Mouse (Mus musculus): ENCODE measurements around the gene Pkp2.
"Not testable (repeated sequence)": the region's sequence is repeated elsewhere in the genome, so short reads cannot be mapped to it uniquely, and the experiment has no call there.

The Pkp2 gene

DNA sequence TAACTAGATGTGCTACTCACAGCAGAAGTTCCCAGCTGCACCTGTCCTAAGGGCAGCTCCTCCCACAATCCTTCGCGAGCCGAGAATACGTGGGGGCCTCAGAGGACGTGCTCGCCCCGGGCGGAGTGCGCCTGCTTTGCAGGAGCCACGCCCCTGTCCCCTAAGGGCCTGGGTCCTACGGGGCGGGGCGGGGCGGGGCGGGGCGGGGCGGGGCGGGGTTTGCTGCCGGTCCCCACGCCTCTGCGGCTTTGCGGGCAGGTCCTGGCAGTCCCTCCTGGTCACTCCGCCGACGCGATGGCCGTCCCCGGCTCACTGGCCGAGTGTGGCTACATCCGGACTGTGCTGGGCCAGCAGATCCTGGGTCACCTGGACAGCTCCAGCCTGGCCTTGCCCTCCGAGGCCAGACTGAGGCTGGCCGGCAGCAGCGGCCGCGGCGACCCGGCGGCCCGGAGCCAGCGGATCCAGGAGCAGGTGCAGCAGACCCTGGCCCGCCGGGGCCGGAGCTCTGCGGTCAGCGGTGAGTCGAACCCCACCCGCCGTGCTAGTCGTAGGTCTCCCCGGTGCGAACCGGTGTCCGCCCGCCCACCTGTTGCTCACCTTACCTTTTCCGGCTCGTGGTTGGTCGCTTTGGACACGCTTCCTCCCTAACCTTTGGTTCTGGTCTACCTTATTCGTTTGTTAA, at the start of gene Pkp2:
Gene Pkp2 (plus strand): TSS at position 240 of the 682 bp plus-strand sequence.
- DNase-seq (ENCODE audit: extremely low read depth, low read depth, low spot score): peak; percentile 18

DNA sequence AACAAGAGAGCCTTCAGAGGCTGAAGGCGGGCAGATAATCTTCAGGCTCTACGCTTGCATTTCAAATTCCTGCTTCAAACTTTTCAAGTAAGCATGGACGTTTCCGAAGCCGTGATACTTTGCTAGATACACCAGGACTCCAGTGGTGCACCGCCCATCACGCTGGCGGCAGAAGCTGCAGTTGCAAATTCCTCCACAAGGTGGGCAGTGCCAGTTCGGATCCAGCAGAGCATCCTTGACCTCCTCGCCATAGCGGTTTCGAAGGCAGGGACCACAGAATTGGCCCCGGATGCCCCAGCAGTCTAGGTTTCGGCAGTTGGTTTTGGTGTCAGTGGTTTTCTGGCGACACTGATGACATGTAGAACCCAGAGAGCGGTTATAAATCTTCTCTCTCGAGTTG, 15.7 kb upstream of the Pkp2 start:
- DNase-seq (ENCODE audit: extremely low read depth, low read depth, low spot score): no peak

DNA sequence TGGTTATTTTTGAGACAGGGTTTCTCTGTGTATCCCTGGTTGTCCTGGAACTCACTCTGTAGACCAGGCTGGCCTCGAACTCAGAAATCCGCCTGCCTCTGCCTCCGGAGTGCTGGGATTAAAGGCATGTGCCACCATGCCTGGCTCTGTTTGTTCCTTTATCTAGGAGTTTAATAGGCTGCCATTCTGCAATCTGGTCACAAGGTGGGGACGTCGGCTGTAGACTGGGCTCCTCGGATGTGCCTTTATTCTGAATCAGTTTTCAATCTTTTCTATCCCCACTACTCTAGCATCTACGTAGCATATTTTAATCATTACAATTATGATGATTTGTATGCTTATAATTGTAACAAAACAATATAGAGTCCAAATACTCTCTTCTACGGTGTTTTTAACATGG, 11.1 kb upstream of the Pkp2 start:
- not testable (repeated sequence) for DNase-seq (ENCODE audit: extremely low read depth, low read depth, low spot score)

DNA sequence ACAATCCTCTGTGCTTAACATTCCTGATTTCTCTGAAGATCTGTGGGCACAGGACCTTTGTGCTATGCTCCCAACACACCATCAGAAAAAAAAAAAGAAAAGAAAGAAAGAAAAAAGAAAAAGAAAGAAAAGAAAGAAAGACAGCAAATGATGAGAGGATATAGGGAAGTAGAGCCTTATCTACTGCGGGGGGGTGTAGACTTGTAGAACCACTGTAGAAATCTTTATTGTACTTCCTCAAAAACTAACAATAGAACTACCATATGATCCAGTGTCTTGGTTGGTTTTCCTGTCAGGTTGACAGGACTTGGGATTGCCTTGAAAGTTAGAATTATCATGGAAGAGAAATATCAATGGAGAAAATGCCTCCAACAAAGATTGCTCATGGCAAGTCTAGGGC, 8.5 kb upstream of the Pkp2 start:
- DNase-seq (ENCODE audit: extremely low read depth, low read depth, low spot score): no peak

DNA sequence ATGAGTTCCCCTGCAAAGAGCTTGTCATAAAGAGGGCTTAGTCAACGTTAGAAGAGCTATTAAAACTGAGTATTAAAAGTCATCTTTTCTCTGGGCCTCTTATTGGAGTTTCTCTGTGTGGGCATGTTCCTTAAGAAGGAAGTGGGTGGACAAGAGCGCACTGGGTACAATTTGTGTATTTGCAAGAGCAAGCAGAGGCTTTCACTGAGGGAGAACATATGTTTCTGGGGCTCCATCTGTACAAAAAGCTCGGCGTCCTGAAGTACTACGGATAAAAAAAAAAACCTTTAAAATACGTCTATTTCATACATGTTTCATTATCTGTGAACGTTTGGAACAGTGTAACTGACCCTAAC, 417 bp upstream of the Pkp2 start:
- DNase-seq (ENCODE audit: extremely low read depth, low read depth, low spot score): no peak

DNA sequence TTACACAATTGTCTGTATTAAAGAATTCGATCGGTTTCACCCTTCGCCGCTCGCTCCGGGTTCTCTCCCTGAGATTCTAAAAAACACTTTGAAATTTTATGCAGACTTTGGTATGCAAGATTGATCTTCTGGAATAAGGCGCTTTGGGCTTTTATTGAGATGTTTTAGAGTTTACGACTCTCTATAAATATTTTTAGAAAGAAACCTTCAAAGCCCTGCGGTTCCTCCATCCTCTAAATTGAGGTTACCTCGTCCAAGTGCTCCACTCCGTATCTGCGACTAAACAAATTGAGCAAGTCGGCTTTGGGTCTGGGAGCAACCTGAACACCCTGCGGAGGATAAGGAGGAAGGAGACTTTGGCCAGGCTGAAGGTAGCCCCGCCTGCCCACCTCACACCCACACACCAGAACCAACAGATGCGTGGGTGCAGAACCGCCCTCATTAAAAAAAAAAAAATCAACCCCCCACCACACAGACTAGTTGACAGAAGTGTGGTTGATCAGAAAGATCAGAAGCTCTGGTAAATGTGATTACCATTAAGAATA, 715 bp downstream of the Pkp2 start:
- no peak for DNase-seq (ENCODE audit: extremely low read depth, low read depth, low spot score)

DNA sequence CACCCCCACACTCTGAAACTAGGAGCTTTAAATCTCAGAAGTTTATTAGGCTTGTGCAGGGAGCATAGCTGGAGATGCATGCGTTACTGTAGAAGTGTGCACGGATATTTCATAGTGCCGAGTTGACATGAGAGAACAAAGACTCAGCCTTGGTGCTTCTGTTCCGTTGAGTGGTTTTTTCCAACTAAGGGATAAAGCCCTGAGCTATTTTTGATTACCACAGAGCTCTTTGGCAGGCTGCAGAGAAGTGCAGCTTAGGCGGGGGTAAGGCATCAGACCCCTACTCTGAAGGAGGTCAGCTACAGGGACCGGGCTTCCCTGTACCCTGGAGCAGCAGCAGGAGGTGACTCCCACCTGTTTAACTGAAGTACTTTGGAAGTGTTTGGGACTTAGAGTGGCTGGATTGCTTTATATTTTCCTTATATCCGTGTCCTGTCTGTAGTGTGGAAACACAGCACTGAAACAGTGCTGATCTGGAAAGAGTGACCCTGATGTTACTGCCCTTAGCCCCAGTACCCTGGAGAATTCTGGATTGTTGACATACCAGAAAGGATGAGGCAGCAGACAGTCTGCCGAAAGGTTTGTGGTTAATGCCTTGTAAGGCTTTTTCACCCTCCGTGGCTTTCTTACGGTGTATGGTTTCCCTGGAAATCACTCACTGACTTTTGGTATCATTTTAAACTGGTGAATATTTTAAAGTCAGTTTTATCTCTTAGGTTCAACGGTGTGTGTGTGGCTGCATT, 2.7 kb downstream of the Pkp2 start:
- no peak for DNase-seq (ENCODE audit: extremely low read depth, low read depth, low spot score)

DNA sequence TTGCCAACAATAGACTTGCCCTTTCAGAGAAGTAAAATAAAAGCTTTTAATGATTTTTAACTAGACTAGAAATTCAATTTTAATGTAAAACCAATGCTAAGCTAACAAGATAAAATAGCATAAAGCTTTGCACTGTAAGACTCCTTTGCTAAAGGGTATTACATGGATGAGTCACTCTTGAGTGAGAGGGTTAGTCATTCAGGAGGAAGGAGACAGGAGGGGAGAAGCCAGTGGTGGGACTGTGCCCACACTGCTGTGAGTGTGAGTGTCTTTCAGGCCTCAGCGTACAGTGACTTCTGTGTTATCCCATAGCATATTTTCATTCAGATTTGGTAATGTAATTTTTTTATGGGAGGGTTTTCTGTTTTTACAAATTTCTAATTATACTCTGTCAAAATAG, 3.8 kb downstream of the Pkp2 start:
- DNase-seq (ENCODE audit: extremely low read depth, low read depth, low spot score): no peak

GRCm38 (mm10) chr16:16219835-16220234, 6.7 kb downstream of the Pkp2 start:
- DNase-seq (ENCODE audit: extremely low read depth, low read depth, low spot score): no peak

GRCm38 (mm10) chr16:16222651-16223050, 9.5 kb downstream of the Pkp2 start:
- DNase-seq (ENCODE audit: extremely low read depth, low read depth, low spot score): no peak

DNA sequence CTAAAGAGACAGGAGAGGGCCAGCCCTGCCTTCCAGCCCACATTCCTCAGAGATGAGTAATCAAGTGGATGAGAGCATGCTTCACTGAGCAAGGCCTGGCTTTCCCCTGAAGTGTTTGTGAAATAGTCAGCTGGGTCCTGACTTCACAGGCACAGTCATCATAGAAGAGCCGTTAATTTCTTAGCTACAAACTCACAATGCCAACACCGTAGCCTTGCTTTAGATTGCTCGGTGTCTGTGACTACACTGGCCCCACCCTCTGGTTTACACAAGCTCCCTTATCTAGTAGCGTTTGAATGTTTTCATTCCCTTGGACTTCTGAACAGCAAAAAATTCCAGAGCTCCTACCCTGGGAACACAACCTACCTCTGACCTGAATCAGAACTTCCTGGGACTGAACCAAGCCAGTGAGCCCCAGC, 11.4 kb downstream of the Pkp2 start:
- DNase-seq (ENCODE audit: extremely low read depth, low read depth, low spot score): no peak

DNA sequence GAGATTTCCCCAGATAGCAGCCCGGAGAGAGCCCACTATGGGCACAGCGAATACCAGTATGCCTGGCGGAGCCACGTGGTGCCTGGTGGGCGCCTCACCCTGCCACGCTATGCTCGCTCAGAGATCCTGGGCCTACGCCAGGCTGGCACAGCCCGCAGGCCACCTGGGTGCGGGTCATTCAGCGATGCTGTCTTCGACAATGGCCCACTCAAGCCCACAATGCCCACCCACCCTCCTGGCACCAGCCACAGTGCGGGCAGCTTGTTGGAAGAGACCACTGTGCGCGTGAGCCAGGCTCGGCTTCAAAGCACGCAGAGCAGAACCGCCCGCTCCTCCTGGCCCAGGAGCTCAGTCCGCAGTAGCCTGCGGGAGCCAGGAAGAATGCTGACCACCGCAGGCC, 12.7 kb downstream of the Pkp2 start:
- DNase-seq (ENCODE audit: extremely low read depth, low read depth, low spot score): no peak

GRCm38 (mm10) chr16:16230439-16230838, 17.3 kb downstream of the Pkp2 start:
- no peak for DNase-seq (ENCODE audit: extremely low read depth, low read depth, low spot score)

DNA sequence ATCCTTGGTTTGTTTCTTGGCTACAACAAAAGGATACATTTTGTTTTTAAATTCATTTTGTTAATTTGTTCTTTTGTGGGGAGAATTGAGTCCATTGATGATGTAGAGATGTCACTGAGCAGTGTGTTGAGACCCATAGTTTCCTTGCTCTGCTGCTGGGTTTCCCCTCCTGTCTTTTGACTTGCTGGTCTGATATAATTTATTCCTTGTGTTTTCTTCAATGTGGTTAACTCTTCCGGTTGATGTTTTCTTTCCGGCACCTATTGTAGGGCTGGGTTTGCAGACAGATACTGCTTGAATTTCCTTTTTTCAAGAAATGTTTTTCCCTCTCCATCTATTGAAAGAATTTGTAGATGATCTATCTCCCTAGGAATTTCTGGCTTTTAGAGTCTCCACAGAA, 20.8 kb downstream of the Pkp2 start:
- no peak for DNase-seq (ENCODE audit: extremely low read depth, low read depth, low spot score)

- DNase-seq (ENCODE audit: extremely low read depth, low read depth, low spot score): not testable (repeated sequence)
Measured at GRCm38 (mm10) chr16:16236681-16237080, 23.6 kb downstream of the Pkp2 start.

GRCm38 (mm10) chr16:16238356-16238755, 25.2 kb downstream of the Pkp2 start:
- no peak for DNase-seq (ENCODE audit: extremely low read depth, low read depth, low spot score)

DNA sequence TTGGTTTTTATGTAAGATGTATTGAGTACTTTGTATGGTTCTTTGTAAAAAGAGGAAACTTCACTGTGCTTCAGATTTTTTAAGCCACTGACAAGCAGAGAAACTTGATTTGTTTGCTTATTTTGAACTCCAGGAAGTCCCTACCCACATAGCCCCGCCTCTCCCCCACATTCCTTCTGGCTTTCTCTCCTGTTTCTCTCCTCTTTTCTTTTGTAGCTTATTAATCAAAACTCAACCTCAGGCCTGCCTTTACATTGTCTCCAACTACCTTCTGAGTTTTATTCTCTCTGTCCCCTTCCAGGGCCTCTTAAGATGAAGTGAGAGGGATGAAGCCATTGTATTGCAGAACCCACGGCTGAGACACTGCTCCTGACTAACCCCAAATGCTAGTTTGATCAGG, 31.6 kb downstream of the Pkp2 start:
- DNase-seq (ENCODE audit: extremely low read depth, low read depth, low spot score): no peak

- no peak for DNase-seq (ENCODE audit: extremely low read depth, low read depth, low spot score)
Measured at GRCm38 (mm10) chr16:16250470-16250869, 37.4 kb downstream of the Pkp2 start.

DNA sequence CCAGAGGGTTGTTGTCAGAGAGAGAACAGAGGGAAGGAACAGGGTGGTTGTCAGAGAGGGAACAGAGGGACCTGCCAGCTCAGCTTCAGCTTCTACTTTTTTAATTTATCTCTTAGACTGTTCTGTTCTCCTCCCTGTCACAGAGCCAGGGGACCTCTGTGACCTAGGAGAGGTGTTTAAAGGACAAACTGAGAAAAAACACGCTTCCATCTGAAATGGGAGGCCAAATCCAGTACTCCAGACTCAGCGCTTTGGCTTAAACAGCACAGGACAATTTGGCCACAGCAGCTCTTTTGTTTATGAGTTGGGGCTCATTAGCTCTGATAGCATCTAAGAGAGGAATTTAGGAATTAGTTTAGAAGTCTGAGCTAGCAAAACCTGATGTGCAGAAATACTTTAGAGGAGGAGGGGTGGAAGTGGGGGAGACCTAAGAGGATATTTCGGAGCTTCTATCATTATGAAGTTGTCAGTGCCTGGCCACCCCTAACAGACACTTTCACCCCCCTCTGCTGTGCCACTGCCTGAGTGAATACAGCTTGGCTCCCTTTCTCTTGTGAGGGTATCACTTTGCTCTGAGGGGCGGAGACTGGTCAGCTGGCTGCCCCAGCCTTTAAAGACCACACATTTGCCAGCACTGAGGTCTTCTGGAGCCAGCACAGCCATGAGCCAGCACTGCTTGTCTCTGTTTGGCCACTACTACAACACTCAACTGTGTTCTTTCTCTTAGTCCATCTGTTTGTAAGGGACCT, 40.4 kb downstream of the Pkp2 start:
- DNase-seq (ENCODE audit: extremely low read depth, low read depth, low spot score): no peak

DNA sequence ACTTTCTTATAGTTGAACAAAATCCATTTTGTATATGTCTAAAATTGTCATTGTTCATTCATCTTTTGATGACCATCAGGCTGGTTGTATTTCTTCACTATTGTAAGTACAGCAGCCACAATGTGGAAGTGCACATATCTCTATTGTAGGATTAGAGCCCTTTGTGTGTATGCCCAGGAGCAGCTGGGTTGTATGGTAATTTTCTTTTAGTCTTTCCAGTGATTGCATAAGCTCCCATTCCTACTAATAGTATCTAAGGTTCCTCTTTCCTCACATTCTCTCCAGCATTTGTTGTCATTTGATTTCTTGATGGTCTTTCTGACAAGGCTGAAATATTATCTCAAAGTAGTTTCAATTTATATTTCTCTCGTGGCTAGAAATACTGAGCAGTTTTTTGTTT, 42.1 kb downstream of the Pkp2 start:
- no peak for DNase-seq (ENCODE audit: extremely low read depth, low read depth, low spot score)

DNA sequence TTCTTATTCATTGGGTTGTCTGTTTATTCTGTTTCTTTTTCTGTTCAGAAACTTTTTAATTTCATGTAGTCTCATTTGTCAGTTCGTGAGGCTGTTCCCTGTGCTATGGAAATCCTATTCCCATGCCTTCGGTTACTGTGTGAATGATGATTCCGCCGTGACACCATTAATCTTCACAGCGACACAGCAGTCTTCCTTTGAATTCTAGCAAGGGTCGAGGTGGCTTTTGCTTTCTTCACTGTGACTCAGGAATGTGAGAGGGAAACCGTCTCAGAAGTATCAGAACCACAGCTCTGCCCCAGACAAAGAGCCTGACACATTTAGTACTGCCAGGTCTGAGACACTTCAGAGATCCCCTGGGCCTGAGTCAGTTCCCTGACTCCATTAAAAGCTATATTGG, 42.8 kb downstream of the Pkp2 start:
- no peak for DNase-seq (ENCODE audit: extremely low read depth, low read depth, low spot score)

DNA sequence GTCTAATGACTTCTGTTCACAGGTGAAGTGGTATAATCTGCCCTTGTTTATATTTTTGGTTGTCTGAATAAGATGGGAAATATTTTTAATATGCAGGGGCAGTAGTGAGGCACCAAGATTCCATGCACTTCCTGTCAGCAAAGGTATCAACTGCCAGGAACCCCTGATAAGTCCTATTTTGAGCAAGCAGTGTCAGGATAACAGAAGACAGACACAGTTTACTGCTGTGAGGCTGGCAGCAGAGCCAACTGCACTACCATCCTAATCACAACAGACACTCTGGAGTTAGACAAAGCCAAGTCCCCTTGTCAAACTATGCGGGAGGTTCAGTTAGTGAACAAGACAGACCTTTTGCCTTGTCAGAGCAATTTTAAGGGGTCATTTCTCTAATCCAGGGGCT, 43.6 kb downstream of the Pkp2 start:
- DNase-seq (ENCODE audit: extremely low read depth, low read depth, low spot score): no peak

All from fat pad, adult 2 months (tissue).